13 mouse cellular contexts compared by ENCODE assay signal in genomic region chr10:22858111-22858510, GRCm38 (mm10). TPM values are rescaled to one million over a fixed set of nuclear protein-coding genes. Genes with fewer than 3 reads are reported as not detected.
DNase-seq lines count a peak whose midpoint lies in the region; ATAC-seq and TF ChIP-seq lines count a peak whose summit lies in the region.
"Had no signal": no experiment of that assay in that cellular context is flagged by ENCODE, and none has a peak within 500 bp of the region (broad histone marks: within the 10 kb centered on the region; RNA-seq: fewer than 3 reads in every experiment).

No protein-coding gene starts in this region.

- DNase-seq in hindbrain, postnatal 0 days (ENCODE audit: low spot score): no peak
- no peak for DNase-seq in hindbrain, embryonic 14.5 days (ENCODE audit: low spot score)
- no peak for DNase-seq in testis, postnatal 14 days (ENCODE audit: low spot score)
- peak; percentile 23 to 28 for DNase-seq in adrenal gland, postnatal 36 days
- DNase-seq in testis, postnatal 10 days (ENCODE audit: low spot score): peak; percentile 59
- DNase-seq in right cerebral cortex, postnatal 25 days: no peak
- DNase-seq in yolk sac, embryonic 10.5 days (ENCODE audit: low spot score): no peak
- DNase-seq: cerebellum, adult 8-10 months; layer of hippocampus, adult 9-11 months had no signal

- TF ChIP-seq POLR2A in testis, adult 2 months (IDR thresholded peaks at IDR 0.05; ENCODE audit: control insufficient read depth, low read depth, low read length): no peak

- H3K9me3 ChIP-seq in hindbrain, postnatal 0 days (ENCODE audit: low read length): no peaks in the 10 kb centered on the region
- H3K9me3 ChIP-seq in hindbrain, embryonic 14.5 days (ENCODE audit: control insufficient read depth, low read length): no peaks in the 10 kb centered on the region
- H3K9me3 ChIP-seq: hindbrain, embryonic 15.5 days had no signal

- no peak for ATAC-seq in hindbrain, postnatal 0 days
- ATAC-seq in hindbrain, embryonic 14.5 days (ENCODE audit: low FRiP score): no peak

- H3K4me3 ChIP-seq in hindbrain, postnatal 0 days (ENCODE audit: low read length): no peak overlapping the region
- no peak overlapping the region for H3K4me3 ChIP-seq in hindbrain, embryonic 14.5 days (replicated peaks; ENCODE audit: low read length)
- H3K4me3 ChIP-seq in testis, adult 2 months (ENCODE audit: control insufficient read depth, low read depth, low read length): no peak overlapping the region
- H3K4me3 ChIP-seq: hindbrain, embryonic 15.5 days; myocyte had no signal

- no peaks in the 10 kb centered on the region for H3K27me3 ChIP-seq in hindbrain, postnatal 0 days (ENCODE audit: insufficient read depth, low read length)
- H3K27me3 ChIP-seq in hindbrain, embryonic 14.5 days (ENCODE audit: control insufficient read depth, insufficient read depth, low read length): no peaks in the 10 kb centered on the region
- no peaks in the 10 kb centered on the region for H3K27me3 ChIP-seq in testis, adult 2 months (ENCODE audit: control insufficient read depth, insufficient read depth, low read length)
- H3K27me3 ChIP-seq: hindbrain, embryonic 15.5 days had no signal

- H3K36me3 ChIP-seq in hindbrain, postnatal 0 days (ENCODE audit: insufficient read depth, low read length): no peaks in the 10 kb centered on the region
- H3K36me3 ChIP-seq in hindbrain, embryonic 14.5 days (replicated peaks; ENCODE audit: control insufficient read depth, insufficient read depth): no peaks in the 10 kb centered on the region
- H3K36me3 ChIP-seq in testis, adult 2 months (ENCODE audit: control insufficient read depth, insufficient read depth, low read length): no peaks in the 10 kb centered on the region
- H3K36me3 ChIP-seq: hindbrain, embryonic 15.5 days had no signal

- TF ChIP-seq CTCF in hindbrain, postnatal 0 days (IDR thresholded peaks at IDR 0.05; ENCODE audit: low read depth): peak; percentile 39; the same call in 1 of the 2 replicates
- TF ChIP-seq CTCF in testis, adult 2 months (IDR thresholded peaks at IDR 0.05; ENCODE audit: control insufficient read depth, insufficient read depth, insufficient replicate concordance, low read depth, low read length): peak; percentile 63; the same call in 1 of the 2 replicates

- 31% methylated on average over 9 of the region's 9 CpGs for WGBS in hindbrain, postnatal 0 days
- 34% methylated on average over 9 of the region's 9 CpGs for WGBS in hindbrain, embryonic 14.5 days

- H3K4me2 ChIP-seq in hindbrain, postnatal 0 days (ENCODE audit: low read depth, low read length): no peak overlapping the region
- H3K4me2 ChIP-seq in hindbrain, embryonic 14.5 days (replicated peaks): no peak overlapping the region
- H3K4me2 ChIP-seq: hindbrain, embryonic 15.5 days had no signal

- H3K4me1 ChIP-seq in hindbrain, postnatal 0 days (ENCODE audit: insufficient read depth, low read length): no peaks in the 10 kb centered on the region
- no peaks in the 10 kb centered on the region for H3K4me1 ChIP-seq in hindbrain, embryonic 14.5 days (replicated peaks; ENCODE audit: control insufficient read depth, insufficient read depth, low read length)
- peaks cover 6% of the 10 kb centered on the region for H3K4me1 ChIP-seq in testis, adult 2 months (ENCODE audit: control insufficient read depth, insufficient read depth, low read length)
- H3K4me1 ChIP-seq: hindbrain, embryonic 15.5 days had no signal

- H3K27ac ChIP-seq in hindbrain, postnatal 0 days: no peak overlapping the region
- H3K27ac ChIP-seq in hindbrain, embryonic 14.5 days: no peak overlapping the region
- H3K27ac ChIP-seq in testis, adult 2 months (ENCODE audit: control insufficient read depth, insufficient read depth, low read depth, low read length): no peak overlapping the region
- H3K27ac ChIP-seq: hindbrain, embryonic 15.5 days had no signal

- no peak overlapping the region for H3K9ac ChIP-seq in hindbrain, postnatal 0 days (replicated peaks; ENCODE audit: low read length)
- no peak overlapping the region for H3K9ac ChIP-seq in hindbrain, embryonic 14.5 days
- H3K9ac ChIP-seq: hindbrain, embryonic 15.5 days had no signal

RNA-seq across cellular contexts. Expression of gene Tcf21, which starts 38.1 kb away (rescaled TPM):
- total RNA-seq in hindbrain, postnatal 0 days (2014; rRNA removed): 0.47 TPM in 1 of 2 replicates, not detected in the other
- 0.89 and 1.4 TPM in 2 replicates for polyA plus RNA-seq in hindbrain, postnatal 0 days (2015; fragmentation: Nextera tagmentation; extraction: Ambion mirVana)
- 0.93 and 2.5 TPM in 2 replicates for polyA plus RNA-seq in hindbrain, embryonic 14.5 days (2014; fragmentation: Nextera tagmentation; extraction: Ambion mirVana)
- polyA plus RNA-seq in testis, adult 2 months (2012; rRNA removed): 11.2 and 12.4 TPM in 2 replicates
- 10 to 100 TPM in 1 of 2 experiments, 1 to 10 TPM in 1; 8.9 to 13.1 TPM for total RNA-seq in adrenal gland, postnatal 36 days (2021)
- total RNA-seq: granulocyte monocyte progenitor cell, adult 5-6 weeks had no signal
- polyA plus RNA-seq: myocyte had no signal

Comparison
In these comparisons a context has a peak if more than half of its experiments do, and no peak if none do; other contexts are left out.
1. DNase-seq: peak in adrenal gland, postnatal 36 days (2 of 2) and testis, postnatal 10 days (single experiment); none in hindbrain, postnatal 0 days (single experiment), hindbrain, embryonic 14.5 days (single experiment), testis, postnatal 14 days (single experiment), right cerebral cortex, postnatal 25 days (single experiment) and yolk sac, embryonic 10.5 days (single experiment).